Mouse (Mus musculus) CH12.LX (cell line): ENCODE results near the gene Rbbp5. TPM values are rescaled to one million over a fixed set of nuclear protein-coding genes. Genes with fewer than 3 reads are reported as not detected.

ENCODE experiments used
- DNase-seq: peaks from one replicate; pipeline ENCODE4 v3.0.0-alpha.2; 2013; ENCODE audit errors: extremely low read depth
- H3K27ac ChIP-seq: 2 replicates; pipeline ENCODE4 v1.5.1; 2012; ENCODE audit warnings: low read depth, mild to moderate bottlenecking, control low read depth, moderate library complexity; ENCODE audit not compliant: insufficient read depth
- H3K27me3 ChIP-seq: replicated peaks from 2 replicates; pipeline ENCODE3; 2012; ENCODE audit warnings: inconsistent platforms
- H3K36me3 ChIP-seq, 2 experiments: replicated peaks in 1 of 2; 2 replicates each; pipeline versions ENCODE3 to v1.6.1; 2012; ENCODE audit warnings: inconsistent platforms in 1 of 2, low read length in 1 of 2, mild to moderate bottlenecking in 1 of 2, mixed read lengths in 1 of 2, moderate library complexity in 1 of 2; ENCODE audit not compliant: control insufficient read depth in 1 of 2, insufficient read depth in 1 of 2
- H3K4me1 ChIP-seq, 2 experiments: 2 replicates each; pipeline ENCODE4 v1.6.1; 2012; ENCODE audit warnings: inconsistent platforms in 1 of 2, moderate library complexity in 1 of 2; ENCODE audit not compliant: insufficient read depth in 2 of 2, control insufficient read depth in 1 of 2
- H3K4me2 ChIP-seq: 2 replicates; pipeline ENCODE4 v1.6.1; 2012; ENCODE audit warnings: low read depth, mild to moderate bottlenecking, control low read depth; ENCODE audit not compliant: poor library complexity, insufficient read depth, severe bottlenecking
- H3K4me3 ChIP-seq, 3 experiments: fragments of 150-350 bp in 1 of 3; sonication (generic) in 1 of 3; replicated peaks in 1 of 3; 2 replicates each; pipeline versions ENCODE3 to v1.5.1; 2011 to 2012; ENCODE audit warnings: low read depth in 2 of 3, low read length in 2 of 3, mild to moderate bottlenecking in 2 of 3, moderate library complexity in 2 of 3, control low read depth in 1 of 3, improper control_type of control experiment in 1 of 3, inconsistent platforms in 1 of 3, mixed read lengths in 1 of 3; ENCODE audit not compliant: poor library complexity in 1 of 3
- H3K79me2 ChIP-seq: replicated peaks from 2 replicates; pipeline ENCODE4 v1.6.1; 2012; ENCODE audit warnings: mild to moderate bottlenecking, moderate library complexity; ENCODE audit not compliant: control insufficient read depth, poor library complexity, insufficient read depth, severe bottlenecking; ENCODE audit errors: extremely low read depth
- H3K9ac ChIP-seq: 2 replicates; pipeline ENCODE4 v1.6.1; 2012; ENCODE audit warnings: low read depth, mild to moderate bottlenecking, control low read depth, moderate library complexity; ENCODE audit not compliant: insufficient read depth
- H3K9me3 ChIP-seq: replicated peaks from 2 replicates; pipeline ENCODE3; 2012; ENCODE audit warnings: low read length, inconsistent platforms, mixed read lengths
- BHLHE40 ChIP-seq: IDR thresholded peaks from 2 replicates; pipeline ENCODE4 v1.6.1; 2011; ENCODE audit warnings: mild to moderate bottlenecking, low read depth, low read length, improper control_type of control experiment
- CHD1 ChIP-seq: IDR thresholded peaks from 2 replicates; pipeline ENCODE4 v1.6.1; 2012; ENCODE audit warnings: low read depth, low read length, improper control_type of control experiment, inconsistent platforms
- CTCF ChIP-seq, 2 experiments: IDR thresholded peaks in 1 of 2; conservative IDR thresholded peaks in 1 of 2; 2 replicates each; pipeline ENCODE4 v1.5.1; 2011 to 2012; ENCODE audit warnings: low read depth in 2 of 2, low read length in 2 of 2, improper control_type of control experiment in 1 of 2, inconsistent platforms in 1 of 2, mild to moderate bottlenecking in 1 of 2, moderate library complexity in 1 of 2
- E2F4 ChIP-seq: IDR thresholded peaks from 2 replicates; pipeline ENCODE4 v1.6.1; 2011; ENCODE audit warnings: low read depth, low read length, improper control_type of control experiment; ENCODE audit not compliant: insufficient replicate concordance
- EP300 ChIP-seq: IDR thresholded peaks from 2 replicates; pipeline ENCODE4 v1.6.1; 2011; ENCODE audit warnings: low read length, improper control_type of control experiment
- JUN ChIP-seq: IDR thresholded peaks from 2 replicates; pipeline ENCODE4 v1.6.1; 2011; ENCODE audit warnings: low read depth, mild to moderate bottlenecking, low read length, improper control_type of control experiment, moderate library complexity; ENCODE audit not compliant: insufficient read depth
- MAFK ChIP-seq: IDR thresholded peaks from 2 replicates; pipeline ENCODE4 v1.6.1; 2011; ENCODE audit warnings: low read length, improper control_type of control experiment; ENCODE audit not compliant: insufficient replicate concordance
- MXI1 ChIP-seq: IDR thresholded peaks from 2 replicates; pipeline ENCODE4 v1.6.1; 2011; ENCODE audit warnings: mild to moderate bottlenecking, low read depth, low read length, improper control_type of control experiment
- NELFE ChIP-seq: IDR thresholded peaks from 2 replicates; pipeline ENCODE4 v1.6.1; 2011; ENCODE audit warnings: low read depth, low read length, improper control_type of control experiment
- POLR2AphosphoS2 ChIP-seq: IDR thresholded peaks from 2 replicates; pipeline ENCODE4 v1.6.1; 2011; ENCODE audit warnings: low read depth, low read length, improper control_type of control experiment
- RCOR1 ChIP-seq: conservative IDR thresholded peaks from 2 replicates; pipeline ENCODE4 v1.6.1; 2012; ENCODE audit warnings: low read depth, mild to moderate bottlenecking, inconsistent platforms, low read length, improper control_type of control experiment
- SIN3A ChIP-seq: IDR thresholded peaks from 2 replicates; pipeline ENCODE4 v1.6.1; 2012; ENCODE audit warnings: low read length, improper control_type of control experiment, inconsistent platforms
- SMC3 ChIP-seq: IDR thresholded peaks from 2 replicates; pipeline ENCODE4 v1.6.1; 2011; ENCODE audit warnings: low read depth, low read length, improper control_type of control experiment
- TBP ChIP-seq: conservative IDR thresholded peaks from 2 replicates; pipeline ENCODE4 v1.6.1; 2011; ENCODE audit warnings: low read depth, low read length, improper control_type of control experiment
- USF2 ChIP-seq: conservative IDR thresholded peaks from 2 replicates; pipeline ENCODE4 v1.6.1; 2011; ENCODE audit warnings: low read depth, low read length, improper control_type of control experiment
- ZC3H11A ChIP-seq: IDR thresholded peaks from 2 replicates; pipeline ENCODE4 v1.6.1; 2012; ENCODE audit warnings: low read depth, mild to moderate bottlenecking, inconsistent platforms, low read length, improper control_type of control experiment
- ZKSCAN1 ChIP-seq: IDR thresholded peaks from 2 replicates; pipeline ENCODE4 v1.6.1; 2012; ENCODE audit warnings: low read depth, inconsistent platforms, low read length, improper control_type of control experiment, borderline replicate concordance
- ZMIZ1 ChIP-seq: IDR thresholded peaks from 2 replicates; pipeline ENCODE4 v1.6.1; 2012; ENCODE audit warnings: low read depth, mild to moderate bottlenecking, inconsistent platforms, low read length, improper control_type of control experiment
- dilution Hi-C: fragments of 300-500 bp; cut with MboI; formaldehyde crosslinking; loops from 2 replicates; pipeline ENCODE4 v1.14.3; 2020; ENCODE audit warnings: low sequenced_read_pairs; ENCODE audit not compliant: extremely low pct_unique_long_range_greater_than_20kb, extremely low pct_ligation_motif_present
- in situ Hi-C: fragments of 300-500 bp; cut with MboI; formaldehyde crosslinking; loops from 3 replicates; pipeline ENCODE4 v1.14.3; 2019; ENCODE audit warnings: low sequenced_read_pairs, low pct_ligation_motif_present, low pct_unique_long_range_greater_than_20kb, mixed read lengths
- polyA plus RNA-seq: library from polyadenylated mRNA; unstranded; fragments of >175 nt; gene quantifications from 2 replicates; pipeline ENCODE4 v1.2.1, GENCODE M21; 2012; ENCODE audit warnings: low read depth; ENCODE audit not compliant: insufficient read length
- total RNA-seq, 2 experiments: library from RNA; depleted of rRNA; stranded (reverse); fragments of 300-350 nt in 1 of 2; fragments of >200 nt in 1 of 2; gene quantifications; 2 replicates each; pipeline ENCODE4 v1.2.3; 2012 to 2014

The Rbbp5 gene
- total and polyA plus RNA-seq, 3 experiments, result 36.9 to 52.5 (median 50.3) TPM

DNA sequence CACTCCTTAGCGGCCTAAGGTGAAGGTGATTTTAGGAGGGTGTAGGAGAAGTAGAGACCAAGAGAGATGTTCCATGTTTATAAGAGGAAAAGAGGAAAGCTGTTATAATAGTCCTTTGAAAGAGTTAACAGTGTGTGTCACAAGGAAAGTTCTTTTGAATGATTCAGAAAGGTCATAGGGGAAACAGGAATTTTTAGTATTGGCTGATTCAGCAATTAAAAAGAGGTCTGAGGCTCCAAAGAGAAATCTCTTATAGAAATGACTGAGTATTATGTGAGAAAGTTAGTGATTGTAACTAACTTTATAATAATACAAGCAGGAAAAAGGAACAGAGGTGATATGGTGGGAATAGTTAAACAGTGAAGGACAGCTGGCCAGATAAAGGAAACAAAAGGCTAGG lies 2.3 kb downstream of the Rbbp5 start:
- Histone ChIP-seq H3K27me3 (no peaks in the 10 kb centered on the region), H3K79me2 (peaks cover 64% of the 10 kb centered on the region), H3K4me1 (peaks cover 2 to 50% of the 10 kb centered on the region in 2 experiments; a peak in 2 of 4 replicates), H3K27ac (no peak overlapping the region), H3K36me3 (peaks cover 0 to 27% of the 10 kb centered on the region in 2 experiments), H3K9ac (no peak overlapping the region), H3K4me2 (peak overlapping the region; percentile 22; the same call in 1 of the 2 replicates), H3K4me3 (no peak overlapping the region), H3K9me3 (no peaks in the 10 kb centered on the region)
- in situ Hi-C loops, result no loop called here
- peak; percentile 50; the same call in 1 of the 2 replicates for TF ChIP-seq MAFK
- no peak for TF ChIP-seq EP300
- no peak for TF ChIP-seq BHLHE40
- no peak for DNase-seq
- dilution Hi-C loops, result no loop called here

GRCm38 (mm10) chr1:132481619-132482018 lies 4.5 kb downstream of the Rbbp5 start:
- dilution Hi-C loops, result no loop called here

DNA sequence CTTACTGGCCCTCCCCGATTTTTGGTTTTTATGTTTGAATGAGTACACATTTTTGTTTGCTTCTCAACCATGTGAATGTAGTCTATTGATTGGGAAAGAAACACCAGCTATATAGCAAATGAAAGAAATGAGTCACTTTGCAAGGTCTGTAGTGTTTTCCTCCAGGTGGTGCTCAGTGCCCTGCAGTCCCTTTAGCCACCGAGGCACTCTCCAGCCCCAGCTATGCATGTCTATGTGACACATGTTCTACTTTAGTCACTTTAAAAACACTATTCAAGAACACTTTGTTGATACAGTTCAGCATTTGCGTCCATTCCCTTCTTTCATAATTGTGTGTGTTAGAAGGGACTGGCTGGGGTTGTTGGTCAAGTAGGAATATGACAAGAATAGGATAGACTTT lies 6.1 kb downstream of the Rbbp5 start:
- dilution Hi-C loops, result no loop called here
- H3K4me1 ChIP-seq, result peaks cover 2 to 39% of the 10 kb centered on the region in 2 experiments; a peak in 2 of 4 replicates
- in situ Hi-C loops, result no loop called here
- H3K9me3 ChIP-seq, result no peaks in the 10 kb centered on the region
- H3K9ac ChIP-seq, result no peak overlapping the region
- H3K27ac ChIP-seq, result no peak overlapping the region
- peaks cover 49% of the 10 kb centered on the region for H3K79me2 ChIP-seq
- H3K4me2 ChIP-seq, result no peak overlapping the region
- H3K4me3 ChIP-seq, result no peak overlapping the region
- H3K36me3 ChIP-seq, result peaks cover 16 to 62% of the 10 kb centered on the region in 2 experiments
- TF ChIP-seq ZMIZ1 (no peak), CTCF (conservative IDR thresholded peaks at IDR 0.05 in 1 of 2, IDR thresholded peaks at IDR 0.05 in 1 of 2; ENCODE audit: low read depth in 2 of 2, low read length in 2 of 2) (no peak), RCOR1 (no peak), BHLHE40 (no peak), MXI1 (no peak), SIN3A (no peak), MAFK (no peak), E2F4 (no peak), TBP (no peak), ZC3H11A (no peak), USF2 (no peak), ZKSCAN1 (no peak)
- no peak for DNase-seq
- H3K27me3 ChIP-seq, result no peaks in the 10 kb centered on the region

More at GRCm38 (mm10) chr1:132481619-132482018, 4.5 kb downstream of the Rbbp5 start:
- no peak for DNase-seq
- peak overlapping the region; percentile 4; the same call in 1 of the 2 replicates for H3K27ac ChIP-seq
- H3K9ac ChIP-seq, result peak overlapping the region; percentile 63
- in situ Hi-C loops, result no loop called here
- H3K4me2 ChIP-seq, result 0 out of 2 replicates have a peak overlapping the region, but pooled peaks have one; percentile 3
- H3K36me3 ChIP-seq, result peaks cover 4 to 47% of the 10 kb centered on the region in 2 experiments
- peaks cover 58% of the 10 kb centered on the region for H3K79me2 ChIP-seq
- no peaks in the 10 kb centered on the region for H3K27me3 ChIP-seq
- H3K9me3 ChIP-seq, result no peaks in the 10 kb centered on the region
- TF ChIP-seq SMC3 (no peak), JUN (no peak), BHLHE40 (no peak), NELFE (no peak), ZKSCAN1 (no peak), ZC3H11A (no peak), ZMIZ1 (no peak), POLR2AphosphoS2 (no peak), CHD1 (no peak)
- H3K4me3 ChIP-seq, result no peak overlapping the region
- peaks cover 2 to 41% of the 10 kb centered on the region in 2 experiments; a peak in 2 of 4 replicates for H3K4me1 ChIP-seq
